Mouse (Mus musculus): Measurements from ENCODE around the gene Naglu. TPM values are rescaled to one million over a fixed set of nuclear protein-coding genes. Genes with fewer than 3 reads are reported as not detected.
"Not testable (repeated sequence)": the region's sequence is repeated elsewhere in the genome, so short reads cannot be mapped to it uniquely, and the experiment has no call there.

Naglu gene
- polyA plus RNA-seq, 1 experiment, result 12.7 TPM

DNA sequence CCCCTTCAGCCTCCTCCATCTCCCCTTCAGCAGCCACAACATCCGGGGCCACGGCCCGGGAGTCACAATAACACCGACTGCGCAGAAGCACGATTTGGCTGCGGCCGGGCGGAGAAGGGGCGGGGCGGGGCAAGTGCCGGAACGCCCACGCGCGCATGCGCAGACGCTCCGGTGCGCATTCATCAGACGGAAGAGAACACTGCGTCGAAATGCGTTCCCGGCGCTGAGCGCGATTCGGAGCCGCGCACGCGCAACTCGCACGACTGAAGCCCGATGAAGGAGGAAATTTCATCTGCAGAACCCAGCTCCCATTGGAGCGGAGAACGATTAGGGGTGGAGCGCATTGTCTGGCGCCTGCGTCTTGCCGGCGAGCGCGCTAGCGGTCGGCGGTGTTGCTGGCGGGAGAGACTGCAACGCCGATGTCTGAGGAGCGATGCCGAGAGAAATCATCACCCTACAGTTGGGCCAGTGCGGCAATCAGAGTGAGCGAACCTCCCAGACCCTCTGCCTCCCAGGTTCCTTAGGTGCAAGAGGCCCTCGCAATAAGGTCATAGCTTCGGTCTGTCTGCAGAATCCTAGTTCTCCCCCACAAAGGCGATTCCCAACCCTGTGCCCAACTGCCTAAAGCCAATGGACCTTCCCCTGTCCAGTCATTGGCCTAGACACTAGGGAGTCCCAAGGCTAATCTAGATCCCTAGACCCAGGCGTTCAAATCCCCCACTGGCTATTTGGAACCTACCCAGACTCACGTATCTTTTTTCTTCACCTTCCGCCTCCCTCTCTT is 50.1 kb downstream of the Naglu start, which contains the start of the genes Retreg3 and Tubg1:
Gene Retreg3, minus strand, starts transcription at position 133 of the 784 bp plus-strand sequence.
Gene Tubg1, plus strand, starts transcription at position 178 of the 784 bp plus-strand sequence.
- H3K27ac ChIP-seq (ENCODE audit: insufficient read depth, low read length), result peak within 1 kb of the TSS; percentile 84
- peak; percentile 92 for TF ChIP-seq POLR2A (IDR thresholded peaks at IDR 0.05; ENCODE audit: borderline replicate concordance, insufficient read depth, low read length)
- TF ChIP-seq CTCF (IDR thresholded peaks at IDR 0.05; ENCODE audit: borderline replicate concordance, insufficient read depth, low read depth, low read length), result no peak
- peak; percentile 99 to 100 for DNase-seq
- H3K4me1 ChIP-seq (ENCODE audit: control insufficient read depth, insufficient read depth, low read length), result peaks cover 7% of the 10 kb centered on the region; the same call in 1 of the 2 replicates
- WGBS, result under 1% methylated on average over 61 of the region's 61 CpGs
- no peaks in the 10 kb centered on the region for H3K27me3 ChIP-seq (ENCODE audit: control insufficient read depth, insufficient read depth, low read length)
- H3K4me3 ChIP-seq (replicated peaks; ENCODE audit: insufficient read depth, low read depth, low read length), result peak within 1 kb of the TSS; percentile 92

DNA sequence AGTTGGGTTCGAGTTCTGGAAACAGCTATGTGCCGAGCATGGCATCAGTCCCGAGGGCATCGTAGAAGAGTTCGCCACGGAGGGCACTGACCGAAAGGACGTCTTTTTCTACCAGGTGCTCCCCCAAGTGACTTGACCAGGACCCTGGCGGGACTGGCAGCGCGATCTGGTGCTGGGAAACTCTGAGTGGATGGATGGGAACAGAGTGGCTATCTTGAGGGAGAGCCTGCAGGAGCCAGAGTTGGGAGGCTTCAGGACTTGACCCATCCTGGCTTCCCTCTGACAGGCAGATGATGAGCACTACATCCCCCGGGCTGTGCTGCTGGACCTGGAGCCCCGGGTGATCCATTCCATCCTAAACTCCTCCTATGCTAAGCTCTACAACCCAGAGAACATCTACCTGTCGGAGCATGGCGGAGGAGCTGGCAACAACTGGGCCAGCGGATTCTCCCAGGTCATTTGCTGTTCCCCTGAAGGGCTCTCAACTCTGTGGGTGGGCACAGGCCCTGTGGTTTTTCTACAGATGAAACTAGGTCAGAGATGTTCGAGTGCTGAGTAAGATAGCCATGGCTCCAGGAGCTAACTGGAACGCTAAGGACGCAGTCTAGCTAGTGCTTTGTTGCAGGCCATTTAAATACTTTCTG is 50.9 kb downstream of the Naglu start:
- peak overlapping the region; percentile 85 for H3K4me3 ChIP-seq (replicated peaks; ENCODE audit: insufficient read depth, low read depth, low read length)
- H3K27ac ChIP-seq (ENCODE audit: insufficient read depth, low read length), result peak overlapping the region; percentile 84
- TF ChIP-seq POLR2A (IDR thresholded peaks at IDR 0.05; ENCODE audit: borderline replicate concordance, insufficient read depth, low read length), result no peak
- H3K4me1 ChIP-seq (ENCODE audit: control insufficient read depth, insufficient read depth, low read length), result peaks cover 11% of the 10 kb centered on the region; the same call in 1 of the 2 replicates
- H3K27me3 ChIP-seq (ENCODE audit: control insufficient read depth, insufficient read depth, low read length), result no peaks in the 10 kb centered on the region
- WGBS, result 7% methylated on average over 19 of the region's 19 CpGs
- no peak for DNase-seq

DNA sequence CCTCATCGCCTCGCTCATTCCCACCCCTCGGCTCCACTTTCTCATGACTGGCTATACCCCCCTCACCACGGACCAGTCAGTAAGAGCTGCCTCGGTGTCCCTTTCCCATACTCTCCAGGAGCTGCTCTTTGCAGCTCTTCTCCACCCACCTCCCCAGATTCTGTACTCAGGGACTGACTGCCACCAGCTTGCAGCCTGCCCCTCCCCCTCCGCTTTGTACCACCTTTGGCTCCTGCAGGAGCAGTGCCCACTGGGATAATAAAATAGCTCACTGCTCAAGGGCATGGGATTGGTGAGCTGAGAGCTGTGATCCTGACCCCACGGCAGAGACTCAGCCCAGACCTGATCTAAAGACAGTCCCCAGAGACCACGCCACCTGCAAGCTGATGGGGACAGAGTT is 54.7 kb downstream of the Naglu start:
- H3K4me1 ChIP-seq (ENCODE audit: control insufficient read depth, insufficient read depth, low read length), result peaks cover 11% of the 10 kb centered on the region; the same call in 1 of the 2 replicates
- not testable (repeated sequence) for H3K27me3 ChIP-seq (ENCODE audit: control insufficient read depth, insufficient read depth, low read length); DNase-seq; H3K4me3 ChIP-seq (replicated peaks; ENCODE audit: insufficient read depth, low read depth, low read length); H3K27ac ChIP-seq (ENCODE audit: insufficient read depth, low read length)
- 94% methylated on average over 8 of the region's 8 CpGs for WGBS

DNA sequence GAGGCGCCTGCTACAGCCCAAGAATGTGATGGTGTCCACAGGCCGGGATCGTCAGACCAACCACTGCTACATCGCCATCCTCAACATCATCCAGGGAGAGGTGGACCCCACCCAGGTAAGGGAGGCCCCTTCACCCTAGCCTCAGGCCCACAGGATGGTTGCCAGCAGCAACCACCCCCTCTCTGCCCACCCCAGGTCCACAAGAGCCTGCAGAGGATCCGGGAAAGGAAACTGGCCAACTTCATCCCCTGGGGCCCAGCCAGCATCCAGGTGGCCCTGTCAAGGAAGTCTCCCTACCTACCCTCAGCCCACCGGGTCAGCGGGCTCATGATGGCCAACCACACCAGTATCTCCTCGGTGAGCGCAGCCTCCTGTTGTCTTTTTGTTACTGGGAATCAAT is 55.2 kb downstream of the Naglu start:
- 72% methylated on average over 9 of the region's 9 CpGs for WGBS
- H3K27ac ChIP-seq (ENCODE audit: insufficient read depth, low read length); DNase-seq; H3K4me3 ChIP-seq (replicated peaks; ENCODE audit: insufficient read depth, low read depth, low read length); H3K27me3 ChIP-seq (ENCODE audit: control insufficient read depth, insufficient read depth, low read length): not testable (repeated sequence)
- H3K4me1 ChIP-seq (ENCODE audit: control insufficient read depth, insufficient read depth, low read length), result peaks cover 14% of the 10 kb centered on the region

DNA sequence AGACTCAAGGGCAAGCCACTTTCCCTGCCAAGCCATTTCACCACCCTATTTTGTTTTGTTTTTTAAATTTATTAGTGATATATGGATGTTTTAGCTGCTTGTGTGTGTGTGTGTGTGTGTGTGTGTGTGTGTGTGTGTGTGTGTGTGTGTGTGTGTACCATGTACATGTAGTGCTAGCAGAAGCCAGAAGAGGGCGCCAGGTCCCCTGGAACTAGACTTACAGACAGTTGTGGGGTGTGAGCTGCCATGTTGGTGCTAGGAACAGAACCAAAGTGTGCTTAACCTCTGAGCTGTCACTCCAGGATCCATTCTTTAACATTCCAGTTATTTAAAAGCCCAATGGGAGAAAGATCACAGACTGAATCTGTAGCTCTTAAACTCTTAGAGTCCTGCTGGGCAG is 57.3 kb downstream of the Naglu start:
- TF ChIP-seq CTCF (IDR thresholded peaks at IDR 0.05; ENCODE audit: borderline replicate concordance, insufficient read depth, low read depth, low read length) (peak; percentile 11; the same call in 1 of the 2 replicates), POLR2A (IDR thresholded peaks at IDR 0.05; ENCODE audit: borderline replicate concordance, insufficient read depth, low read length) (no peak)
- Histone ChIP-seq H3K27ac (ENCODE audit: insufficient read depth, low read length) (no peak overlapping the region), H3K4me1 (ENCODE audit: control insufficient read depth, insufficient read depth, low read length) (peaks cover 24% of the 10 kb centered on the region), H3K4me3 (replicated peaks; ENCODE audit: insufficient read depth, low read depth, low read length) (no peak overlapping the region), H3K27me3 (ENCODE audit: control insufficient read depth, insufficient read depth, low read length) (no peaks in the 10 kb centered on the region)
- WGBS, result 100% methylated on average over 1 of the region's 1 CpGs
- DNase-seq, result no peak

Other genes starting within 250 kb of the Naglu start
- 33.6 and 37.5 TPM in 2 replicates for gene Stat5b, start 219.3 kb upstream of the Naglu start, polyA plus RNA-seq (2012; rRNA removed)
- gene Stat5a, start 210.7 kb upstream of the Naglu start, polyA plus RNA-seq (2012; rRNA removed), result 3.0 and 4.0 TPM in 2 replicates
- gene Stat3, start 130.5 kb upstream of the Naglu start, polyA plus RNA-seq (2012; rRNA removed), result 45.0 and 47.5 TPM in 2 replicates
- gene Cavin1, start 99.1 kb upstream of the Naglu start, polyA plus RNA-seq (2012; rRNA removed), result 14.9 and 15.6 TPM in 2 replicates
- gene Atp6v0a1, start 60.6 kb upstream of the Naglu start, polyA plus RNA-seq (2012; rRNA removed), result 294 and 298 TPM in 2 replicates
- 0.84 and 0.93 TPM in 2 replicates for gene Hsd17b1, start 8.4 kb downstream of the Naglu start, polyA plus RNA-seq (2012; rRNA removed)
- 34.1 and 36.7 TPM in 2 replicates for gene Coasy, start 12.6 kb downstream of the Naglu start, polyA plus RNA-seq (2012; rRNA removed)
- 54.9 and 55.8 TPM in 2 replicates for gene Mlx, start 17.3 kb downstream of the Naglu start, polyA plus RNA-seq (2012; rRNA removed)
- 4.7 and 5.3 TPM in 2 replicates for gene Psmc3ip, start 25.4 kb downstream of the Naglu start, polyA plus RNA-seq (2012; rRNA removed)
- gene Retreg3, start 49.9 kb downstream of the Naglu start, polyA plus RNA-seq (2012; rRNA removed), result 87.3 and 90.1 TPM in 2 replicates
- gene Tubg1, start 49.9 kb downstream of the Naglu start, polyA plus RNA-seq (2012; rRNA removed), result 39.1 and 39.3 TPM in 2 replicates
- 44.3 and 47.8 TPM in 2 replicates for gene Tubg2, start 85.9 kb downstream of the Naglu start, polyA plus RNA-seq (2012; rRNA removed)
- 151 and 169 TPM in 2 replicates for gene Cntnap1, start 100.5 kb downstream of the Naglu start, polyA plus RNA-seq (2012; rRNA removed)
- gene Plekhh3, start 101.3 kb downstream of the Naglu start, polyA plus RNA-seq (2012; rRNA removed), result 67.6 and 71.0 TPM in 2 replicates
- gene Ccr10, start 105.4 kb downstream of the Naglu start, polyA plus RNA-seq (2012; rRNA removed), result 0.82 and 1.0 TPM in 2 replicates
- gene Ezh1, start 156.5 kb downstream of the Naglu start, polyA plus RNA-seq (2012; rRNA removed), result 64.4 and 70.7 TPM in 2 replicates
- gene Ramp2, start 176.0 kb downstream of the Naglu start, polyA plus RNA-seq (2012; rRNA removed), result 50.3 and 52.7 TPM in 2 replicates
- 66.8 and 67.0 TPM in 2 replicates for gene Vps25, start 183.7 kb downstream of the Naglu start, polyA plus RNA-seq (2012; rRNA removed)
- 2.6 and 3.1 TPM in 2 replicates for gene Wnk4, start 190.6 kb downstream of the Naglu start, polyA plus RNA-seq (2012; rRNA removed)
- gene Cntd1, start 209.0 kb downstream of the Naglu start, polyA plus RNA-seq (2012; rRNA removed), result 0.65 TPM in 2 replicates
- 174 and 218 TPM in 2 replicates for gene Coa3, start 209.1 kb downstream of the Naglu start, polyA plus RNA-seq (2012; rRNA removed)
- 122 and 132 TPM in 2 replicates for gene Becn1, start 232.3 kb downstream of the Naglu start, polyA plus RNA-seq (2012; rRNA removed)
- gene Psme3, start 246.2 kb downstream of the Naglu start, polyA plus RNA-seq (2012; rRNA removed), result 98.4 and 100 TPM in 2 replicates